Mouse (Mus musculus): Measurements from ENCODE around the gene Glis2. TPM values are rescaled to one million over a fixed set of nuclear protein-coding genes. Genes with fewer than 3 reads are reported as not detected.

Glis2 gene
- polyA plus RNA-seq, 1 experiment from 2014 or later = 2.0 TPM

DNA sequence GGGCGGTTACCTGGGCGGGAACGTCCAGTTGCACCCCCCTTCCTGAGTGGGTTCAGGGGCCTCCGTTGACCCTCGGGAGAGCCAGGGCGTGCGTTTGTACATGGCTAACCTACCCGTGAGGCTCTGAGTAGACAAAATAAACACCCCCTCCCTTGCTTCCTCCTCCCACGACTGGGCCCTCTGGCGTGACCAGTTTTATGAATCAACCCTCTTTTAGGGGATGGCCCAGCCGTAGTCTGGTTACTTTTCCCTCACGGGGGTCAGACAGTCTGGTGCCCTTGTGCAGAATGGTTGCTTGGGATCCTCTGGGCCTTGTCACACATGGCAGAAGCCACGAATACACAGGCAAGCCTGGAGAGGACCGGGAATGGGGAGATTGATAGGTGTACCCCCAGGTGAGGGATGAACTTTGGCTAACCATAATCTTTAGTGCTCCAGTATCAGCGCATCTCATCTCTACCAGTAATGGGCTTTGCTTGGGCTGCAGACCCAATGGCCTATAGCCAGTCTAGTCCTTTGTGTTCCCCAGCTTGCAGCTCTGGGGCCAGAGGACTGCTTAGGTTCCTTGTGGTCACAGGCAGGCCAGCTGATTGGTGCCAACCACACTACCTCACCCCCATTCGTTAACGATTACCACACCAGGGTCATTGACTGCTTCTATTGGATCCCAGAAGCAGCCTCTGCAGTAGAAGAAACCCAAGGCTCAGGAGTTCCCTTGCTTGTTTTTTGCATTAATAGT, 45.9 kb downstream of the Glis2 start:
- peak overlapping the region; percentile 54 for H3K9ac ChIP-seq
- H3K27ac ChIP-seq (replicated peaks) = peak overlapping the region; percentile 75
- peaks cover 15% of the 10 kb centered on the region for H3K36me3 ChIP-seq (replicated peaks)
- peak; percentile 36 for ATAC-seq (ENCODE audit: insufficient read depth)
- 14% methylated on average over 17 of the region's 17 CpGs for WGBS (ENCODE audit: insufficient replicate concordance)
- H3K4me3 ChIP-seq (replicated peaks) = peak overlapping the region; percentile 61
- peaks cover 43% of the 10 kb centered on the region for H3K4me1 ChIP-seq (replicated peaks)
- H3K4me2 ChIP-seq = peak overlapping the region; percentile 94
- no peaks in the 10 kb centered on the region for H3K27me3 ChIP-seq
- no peaks in the 10 kb centered on the region for H3K9me3 ChIP-seq (replicated peaks)

DNA sequence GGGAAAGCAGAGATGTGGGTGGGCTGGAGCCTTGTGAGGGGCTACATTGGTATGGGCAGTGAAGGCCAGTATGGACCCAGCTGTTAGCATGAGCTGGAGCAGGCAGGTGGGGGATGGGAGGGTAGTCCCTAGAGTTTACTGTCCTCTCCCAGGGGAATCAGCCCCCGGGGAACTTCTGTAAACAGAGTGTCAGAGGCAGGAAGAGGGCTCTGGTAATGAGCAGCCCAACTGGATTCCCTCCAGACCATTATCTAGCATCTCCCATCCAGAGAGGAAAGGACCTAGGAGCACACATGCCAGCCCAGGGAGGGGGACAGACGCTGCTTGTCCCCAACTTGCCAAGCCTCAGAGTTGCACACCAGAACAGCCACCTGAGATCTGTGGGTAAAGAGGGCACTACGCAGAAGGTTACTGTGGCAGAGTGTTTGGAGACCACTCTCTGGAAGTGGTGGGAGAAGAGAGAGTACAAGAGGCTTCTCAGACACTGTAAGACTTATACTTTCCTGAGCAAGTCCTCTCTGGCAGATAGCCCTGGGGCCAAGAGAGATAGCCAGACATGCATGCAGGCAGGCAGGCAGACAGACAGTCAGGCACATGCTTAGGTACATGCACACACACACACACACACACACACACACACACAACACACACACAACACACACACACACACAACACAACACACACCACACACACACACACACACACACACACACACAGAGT, 46.8 kb downstream of the Glis2 start:
- peak overlapping the region; percentile 75 for H3K27ac ChIP-seq (replicated peaks)
- H3K4me2 ChIP-seq = peak overlapping the region; percentile 94
- no peaks in the 10 kb centered on the region for H3K27me3 ChIP-seq
- no peak overlapping the region for H3K9ac ChIP-seq
- H3K4me1 ChIP-seq (replicated peaks) = peaks cover 41% of the 10 kb centered on the region
- ATAC-seq (ENCODE audit: insufficient read depth) = peak; percentile 11; the same call in 1 of the 2 replicates
- WGBS (ENCODE audit: insufficient replicate concordance) = 51% methylated on average over 3 of the region's 3 CpGs
- peaks cover 20% of the 10 kb centered on the region for H3K36me3 ChIP-seq (replicated peaks)
- no peaks in the 10 kb centered on the region for H3K9me3 ChIP-seq (replicated peaks)
- peak overlapping the region; percentile 61; the same call in 1 of the 2 replicates for H3K4me3 ChIP-seq (replicated peaks)

DNA sequence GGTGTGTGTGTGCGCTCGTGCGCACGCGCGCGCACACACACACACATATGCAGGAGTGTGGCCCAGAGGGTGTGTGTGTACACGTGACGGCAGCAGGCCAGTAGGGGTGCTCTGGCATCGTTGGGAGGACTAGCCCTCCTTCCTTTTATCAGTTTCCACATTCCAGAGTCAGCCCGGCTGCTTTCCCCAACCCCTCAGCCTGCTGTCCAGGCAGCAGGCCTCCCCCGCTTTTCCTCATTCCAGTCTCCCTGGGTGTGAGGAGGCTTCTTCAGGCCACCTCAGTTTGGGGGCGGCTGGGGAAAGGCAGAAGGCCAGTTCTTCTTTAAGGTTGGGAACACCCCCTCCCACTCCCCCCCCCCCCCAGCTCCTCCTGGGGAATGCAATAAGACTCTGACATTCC, 47.7 kb downstream of the Glis2 start:
- no peak overlapping the region for H3K9ac ChIP-seq
- peaks cover 20% of the 10 kb centered on the region for H3K36me3 ChIP-seq (replicated peaks)
- H3K27ac ChIP-seq (replicated peaks) = peak overlapping the region; percentile 29; the same call in 1 of the 2 replicates
- H3K9me3 ChIP-seq (replicated peaks) = no peaks in the 10 kb centered on the region
- no peak overlapping the region for H3K4me3 ChIP-seq (replicated peaks)
- H3K4me1 ChIP-seq (replicated peaks) = peaks cover 33% of the 10 kb centered on the region
- H3K4me2 ChIP-seq = no peak overlapping the region; the same call in 1 of the 2 replicates
- WGBS (ENCODE audit: insufficient replicate concordance) = 70% methylated on average over 13 of the region's 13 CpGs
- H3K27me3 ChIP-seq = no peaks in the 10 kb centered on the region
- ATAC-seq (ENCODE audit: insufficient read depth) = no peak

DNA sequence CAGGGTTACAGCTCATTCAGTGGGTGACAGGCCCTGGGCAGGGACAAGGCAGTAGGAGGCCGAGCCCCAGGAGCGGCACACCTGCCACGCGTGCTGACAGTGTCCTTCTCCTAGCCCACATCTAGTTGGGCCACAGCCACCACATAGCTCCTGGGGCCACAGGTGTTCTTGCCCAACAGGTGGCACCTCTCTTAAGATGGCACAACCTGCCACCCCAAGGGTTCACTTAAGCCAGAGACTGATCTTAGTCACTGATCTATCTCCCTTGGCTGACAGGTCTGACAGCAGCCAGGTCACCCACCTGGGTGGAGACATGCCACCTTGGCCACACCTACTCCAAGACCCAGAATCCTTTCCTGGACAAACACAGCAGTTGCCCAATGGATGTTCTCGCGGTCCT, 48.4 kb downstream of the Glis2 start:
- Histone ChIP-seq H3K4me2 (no peak overlapping the region), H3K4me3 (replicated peaks) (no peak overlapping the region), H3K4me1 (replicated peaks) (peaks cover 30% of the 10 kb centered on the region), H3K9ac (no peak overlapping the region), H3K27me3 (no peaks in the 10 kb centered on the region), H3K9me3 (replicated peaks) (no peaks in the 10 kb centered on the region), H3K36me3 (replicated peaks) (peaks cover 14% of the 10 kb centered on the region), H3K27ac (replicated peaks) (no peak overlapping the region)
- no peak for ATAC-seq (ENCODE audit: insufficient read depth)
- WGBS (ENCODE audit: insufficient replicate concordance) = 87% methylated on average over 6 of the region's 6 CpGs

DNA sequence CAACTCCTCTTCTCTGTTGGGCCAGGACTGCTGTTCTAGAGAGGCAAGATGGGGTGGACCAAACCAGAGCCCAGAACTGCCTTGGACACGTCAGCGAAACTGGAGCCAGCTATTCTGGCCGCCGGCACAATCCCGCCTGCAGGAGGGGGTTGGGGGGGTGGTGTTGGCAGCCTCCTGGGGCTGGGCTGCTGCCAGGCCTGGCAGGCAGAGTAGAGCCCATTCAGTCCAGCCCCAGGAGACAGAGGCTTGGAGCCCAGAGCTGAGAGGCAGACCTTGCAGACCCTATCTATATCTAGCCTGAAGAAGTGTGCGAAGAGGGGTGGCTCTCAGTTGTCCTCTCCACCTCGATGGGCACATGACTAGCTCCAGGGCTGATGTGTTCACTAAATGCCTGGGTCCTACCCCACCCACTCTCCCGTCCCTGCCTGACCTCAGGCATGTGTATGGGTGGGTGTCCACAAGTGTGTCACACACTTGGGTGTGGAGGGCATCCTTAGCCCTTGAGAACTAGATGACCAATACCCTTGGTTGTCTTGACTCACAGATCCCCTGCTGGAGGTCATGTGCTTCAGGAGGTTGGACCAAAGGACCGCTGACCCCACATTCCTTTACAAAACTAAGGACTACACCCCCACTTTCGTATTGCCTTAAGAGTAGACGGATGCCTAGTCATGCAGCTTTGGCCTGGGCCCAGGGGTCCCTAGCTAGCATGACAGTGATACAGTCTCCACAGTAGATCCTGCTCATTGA, 49.3 kb downstream of the Glis2 start:
- H3K27me3 ChIP-seq = no peaks in the 10 kb centered on the region
- no peak overlapping the region for H3K27ac ChIP-seq (replicated peaks)
- H3K4me3 ChIP-seq (replicated peaks) = no peak overlapping the region
- H3K4me2 ChIP-seq = no peak overlapping the region
- H3K36me3 ChIP-seq (replicated peaks) = peaks cover 14% of the 10 kb centered on the region
- WGBS (ENCODE audit: insufficient replicate concordance) = 68% methylated on average over 11 of the region's 11 CpGs
- ATAC-seq (ENCODE audit: insufficient read depth) = no peak
- H3K9ac ChIP-seq = no peak overlapping the region
- H3K4me1 ChIP-seq (replicated peaks) = peaks cover 30% of the 10 kb centered on the region
- H3K9me3 ChIP-seq (replicated peaks) = no peaks in the 10 kb centered on the region

DNA sequence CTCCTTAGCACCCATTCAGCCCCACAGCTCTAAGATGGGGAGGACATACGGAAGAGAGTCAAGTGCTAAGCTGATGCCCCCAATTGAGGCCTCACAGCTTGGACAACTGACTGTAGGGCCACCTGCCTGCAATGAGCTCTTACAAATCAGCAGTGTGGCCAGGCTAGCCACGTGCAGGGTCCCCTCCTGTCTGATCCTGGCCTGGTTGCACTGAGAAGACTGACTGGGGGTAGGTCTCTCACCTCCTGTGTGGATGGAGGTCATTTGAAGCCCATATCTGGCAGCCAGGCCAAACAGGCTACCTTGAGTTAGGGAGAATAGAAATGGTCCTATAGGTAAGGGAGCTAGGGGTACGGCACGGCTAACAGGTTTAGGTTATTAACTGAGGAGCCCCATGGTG, 51.4 kb downstream of the Glis2 start:
- H3K4me3 ChIP-seq (replicated peaks) = no peak overlapping the region
- H3K27ac ChIP-seq (replicated peaks) = no peak overlapping the region
- H3K9ac ChIP-seq = no peak overlapping the region
- no peak overlapping the region for H3K4me2 ChIP-seq
- H3K4me1 ChIP-seq (replicated peaks) = peaks cover 13% of the 10 kb centered on the region
- WGBS (ENCODE audit: insufficient replicate concordance) = 66% methylated on average over 4 of the region's 4 CpGs
- peaks cover 29% of the 10 kb centered on the region for H3K36me3 ChIP-seq (replicated peaks)
- no peaks in the 10 kb centered on the region for H3K27me3 ChIP-seq
- no peak for ATAC-seq (ENCODE audit: insufficient read depth)
- H3K9me3 ChIP-seq (replicated peaks) = no peaks in the 10 kb centered on the region

DNA sequence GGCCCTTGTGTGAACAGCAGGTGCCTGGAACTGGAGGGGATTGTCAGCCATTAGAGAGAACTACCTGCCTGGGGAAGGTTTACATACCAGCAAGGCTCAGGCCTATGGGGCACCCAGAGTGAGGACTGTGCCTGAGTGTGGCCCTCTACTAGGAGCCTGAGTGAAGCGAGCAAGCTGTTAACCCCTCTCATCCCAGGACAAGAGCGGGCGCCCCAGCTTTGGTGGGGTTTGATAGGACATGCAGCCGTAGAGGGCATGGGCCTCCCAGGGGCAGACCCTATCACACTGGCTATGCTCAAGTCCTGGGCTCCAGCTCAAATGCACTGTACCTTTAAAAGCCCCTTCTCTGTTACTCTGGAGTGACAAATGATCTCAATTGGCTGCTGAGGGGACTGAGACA, 52.3 kb downstream of the Glis2 start:
- Histone ChIP-seq H3K4me2 (no peak overlapping the region), H3K27ac (replicated peaks) (no peak overlapping the region), H3K4me1 (replicated peaks) (peaks cover 5% of the 10 kb centered on the region), H3K9ac (no peak overlapping the region), H3K9me3 (replicated peaks) (no peaks in the 10 kb centered on the region), H3K4me3 (replicated peaks) (no peak overlapping the region), H3K27me3 (no peaks in the 10 kb centered on the region), H3K36me3 (replicated peaks) (peaks cover 32% of the 10 kb centered on the region)
- WGBS (ENCODE audit: insufficient replicate concordance) = 83% methylated on average over 4 of the region's 4 CpGs
- ATAC-seq (ENCODE audit: insufficient read depth) = no peak

DNA sequence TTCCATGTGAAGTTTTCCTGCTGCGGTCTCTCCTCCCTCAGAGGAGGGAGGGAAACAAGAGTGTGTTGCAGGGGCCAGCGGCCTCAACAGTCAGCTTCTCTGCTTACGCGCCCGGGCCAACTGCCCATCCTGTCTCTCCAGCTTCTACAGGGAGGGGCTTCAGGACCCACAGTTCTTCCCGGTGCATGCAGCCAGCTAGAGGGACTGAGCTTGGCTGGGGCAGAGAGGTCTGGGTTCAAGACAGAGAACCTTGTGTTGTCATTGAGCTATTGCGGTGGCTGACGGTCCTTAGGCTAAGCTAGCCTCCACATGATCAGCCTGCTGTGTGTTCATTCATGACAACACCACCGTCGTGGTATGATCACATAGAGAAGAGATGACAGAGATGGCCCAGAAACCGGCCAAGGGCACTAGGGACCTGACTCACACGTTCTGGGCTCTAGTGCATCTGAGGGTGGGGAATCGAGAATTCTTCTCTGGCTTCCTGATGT, 53.2 kb downstream of the Glis2 start:
- WGBS (ENCODE audit: insufficient replicate concordance) = 70% methylated on average over 13 of the region's 13 CpGs
- H3K27me3 ChIP-seq = no peaks in the 10 kb centered on the region
- H3K27ac ChIP-seq (replicated peaks) = no peak overlapping the region
- no peaks in the 10 kb centered on the region; the same call in none of the 2 replicates for H3K4me1 ChIP-seq (replicated peaks)
- ATAC-seq (ENCODE audit: insufficient read depth) = no peak
- H3K4me3 ChIP-seq (replicated peaks) = no peak overlapping the region
- H3K36me3 ChIP-seq (replicated peaks) = peaks cover 39% of the 10 kb centered on the region
- H3K4me2 ChIP-seq = no peak overlapping the region
- no peak overlapping the region for H3K9ac ChIP-seq
- no peaks in the 10 kb centered on the region for H3K9me3 ChIP-seq (replicated peaks)

DNA sequence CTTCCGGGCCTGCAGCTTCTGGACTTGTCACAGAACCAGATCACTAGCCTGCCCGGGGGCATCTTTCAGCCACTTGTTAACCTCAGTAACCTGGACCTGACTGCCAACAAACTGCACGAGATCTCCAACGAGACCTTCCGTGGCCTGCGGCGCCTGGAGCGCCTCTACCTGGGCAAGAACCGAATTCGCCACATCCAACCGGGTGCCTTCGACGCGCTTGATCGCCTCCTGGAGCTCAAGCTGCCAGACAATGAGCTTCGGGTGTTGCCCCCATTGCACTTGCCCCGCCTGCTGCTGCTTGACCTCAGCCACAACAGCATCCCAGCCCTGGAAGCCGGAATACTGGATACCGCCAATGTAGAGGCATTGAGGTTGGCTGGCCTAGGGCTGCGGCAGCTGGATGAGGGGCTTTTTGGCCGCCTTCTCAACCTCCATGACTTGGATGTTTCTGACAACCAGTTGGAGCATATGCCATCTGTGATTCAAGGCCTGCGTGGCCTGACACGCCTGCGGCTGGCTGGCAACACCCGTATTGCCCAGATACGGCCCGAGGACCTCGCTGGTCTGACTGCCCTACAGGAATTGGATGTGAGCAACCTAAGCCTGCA, 54.0 kb downstream of the Glis2 start:
- no peak overlapping the region for H3K9ac ChIP-seq
- no peak overlapping the region for H3K4me2 ChIP-seq
- H3K4me1 ChIP-seq (replicated peaks) = no peaks in the 10 kb centered on the region; the same call in 1 of the 2 replicates
- no peak overlapping the region for H3K4me3 ChIP-seq (replicated peaks)
- H3K9me3 ChIP-seq (replicated peaks) = no peaks in the 10 kb centered on the region
- no peaks in the 10 kb centered on the region for H3K27me3 ChIP-seq
- peaks cover 40% of the 10 kb centered on the region for H3K36me3 ChIP-seq (replicated peaks)
- no peak for ATAC-seq (ENCODE audit: insufficient read depth)
- WGBS (ENCODE audit: insufficient replicate concordance) = 82% methylated on average over 28 of the region's 28 CpGs
- H3K27ac ChIP-seq (replicated peaks) = no peak overlapping the region

DNA sequence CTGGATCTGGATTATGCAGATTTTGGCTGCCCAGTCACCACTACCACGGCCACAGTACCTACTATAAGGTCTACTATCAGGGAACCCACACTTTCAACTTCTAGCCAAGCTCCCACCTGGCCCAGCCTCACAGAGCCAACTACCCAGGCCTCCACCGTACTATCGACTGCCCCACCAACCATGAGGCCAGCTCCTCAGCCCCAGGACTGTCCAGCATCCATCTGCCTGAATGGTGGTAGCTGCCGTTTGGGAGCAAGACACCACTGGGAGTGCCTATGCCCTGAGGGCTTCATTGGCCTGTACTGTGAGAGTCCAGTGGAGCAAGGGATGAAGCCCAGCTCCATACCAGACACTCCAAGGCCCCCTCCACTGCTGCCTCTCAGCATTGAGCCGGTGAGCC, 54.7 kb downstream of the Glis2 start:
- Histone ChIP-seq H3K9ac (no peak overlapping the region), H3K27ac (replicated peaks) (no peak overlapping the region), H3K9me3 (replicated peaks) (no peaks in the 10 kb centered on the region), H3K4me2 (no peak overlapping the region), H3K4me1 (replicated peaks) (no peaks in the 10 kb centered on the region), H3K27me3 (no peaks in the 10 kb centered on the region), H3K4me3 (replicated peaks) (no peak overlapping the region), H3K36me3 (replicated peaks) (peaks cover 34% of the 10 kb centered on the region)
- ATAC-seq (ENCODE audit: insufficient read depth) = no peak
- WGBS (ENCODE audit: insufficient replicate concordance) = 77% methylated on average over 5 of the region's 5 CpGs
